Mouse (Mus musculus): ENCODE measurements around the gene Klf2.
A peak's percentile ranks its signal among the peaks of the same experiment; 100 is the strongest.

DNA sequence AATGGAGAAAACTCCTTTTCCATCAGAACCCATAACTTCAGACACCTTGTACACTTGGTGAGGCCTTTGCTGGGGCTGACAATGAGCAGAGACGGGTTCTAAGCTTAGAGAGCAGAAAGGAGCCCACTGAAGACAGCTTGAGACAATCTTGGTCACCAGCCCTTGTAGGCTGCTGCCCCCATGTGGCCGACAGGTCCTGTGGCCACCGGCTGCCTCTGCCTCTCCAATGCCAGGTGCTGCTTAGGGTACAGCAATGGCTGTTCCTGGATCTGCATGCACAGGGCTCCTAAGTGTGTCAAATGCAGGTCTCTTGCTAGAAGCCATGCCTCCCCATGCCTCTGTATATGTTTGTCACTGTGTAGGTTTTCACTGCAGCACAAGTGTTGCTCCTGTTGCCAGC is 47.0 kb downstream of the Klf2 start:
- peak; percentile 96 for TF ChIP-seq CTCF (IDR thresholded peaks at IDR 0.05; ENCODE audit: low read depth)
- no peak for TF ChIP-seq EP300 (optimal IDR thresholded peaks at IDR 0.05)
